Mouse (Mus musculus): Measurements from ENCODE around the gene Cux1.

Cux1 gene

GRCm38 (mm10) chr5:136394517-136395212 lies 172.6 kb downstream of the Cux1 start:
- no peak for DNase-seq (ENCODE audit: low read depth in 1 of 2, low spot score in 2 of 2)

GRCm38 (mm10) chr5:136393621-136394020 lies 173.7 kb downstream of the Cux1 start:
- no peak for DNase-seq (ENCODE audit: low read depth in 1 of 2, low spot score in 2 of 2)

GRCm38 (mm10) chr5:136386757-136387156 lies 180.5 kb downstream of the Cux1 start:
- no peak for DNase-seq (ENCODE audit: low read depth in 1 of 2, low spot score in 2 of 2)

- no peak for DNase-seq (ENCODE audit: low read depth in 1 of 2, low spot score in 2 of 2)
These were observed 182.1 kb downstream of the Cux1 start for GRCm38 (mm10) chr5:136385161-136385560.

- no peak for DNase-seq (ENCODE audit: low read depth in 1 of 2, low spot score in 2 of 2)
These were observed 184.9 kb downstream of the Cux1 start for GRCm38 (mm10) chr5:136382261-136383005.

- no peak for DNase-seq (ENCODE audit: low read depth in 1 of 2, low spot score in 2 of 2)
These were observed 187.9 kb downstream of the Cux1 start for GRCm38 (mm10) chr5:136379405-136379804.

- DNase-seq (ENCODE audit: low read depth in 1 of 2, low spot score in 2 of 2) = no peak
These were observed 190.2 kb downstream of the Cux1 start for GRCm38 (mm10) chr5:136377101-136377500.

GRCm38 (mm10) chr5:136375350-136375749 lies 191.9 kb downstream of the Cux1 start:
- no peak for DNase-seq (ENCODE audit: low read depth in 1 of 2, low spot score in 2 of 2)

- DNase-seq (ENCODE audit: low read depth in 1 of 2, low spot score in 2 of 2) = no peak
These were observed 195.0 kb downstream of the Cux1 start for GRCm38 (mm10) chr5:136372276-136372675.

GRCm38 (mm10) chr5:136363421-136363820 lies 203.9 kb downstream of the Cux1 start:
- no peak for DNase-seq (ENCODE audit: low read depth in 1 of 2, low spot score in 2 of 2)

GRCm38 (mm10) chr5:136362473-136363230 lies 204.6 kb downstream of the Cux1 start:
- no peak for DNase-seq (ENCODE audit: low read depth in 1 of 2, low spot score in 2 of 2)

GRCm38 (mm10) chr5:136362021-136362420 lies 205.3 kb downstream of the Cux1 start:
- DNase-seq (ENCODE audit: low read depth in 1 of 2, low spot score in 2 of 2) = no peak

- no peak for DNase-seq (ENCODE audit: low read depth in 1 of 2, low spot score in 2 of 2)
These were observed 210.1 kb downstream of the Cux1 start for GRCm38 (mm10) chr5:136357227-136357626.

- no peak for DNase-seq (ENCODE audit: low read depth in 1 of 2, low spot score in 2 of 2)
These were observed 211.6 kb downstream of the Cux1 start for GRCm38 (mm10) chr5:136355583-136356126.

GRCm38 (mm10) chr5:136354729-136355128 lies 212.6 kb downstream of the Cux1 start:
- DNase-seq (ENCODE audit: low read depth in 1 of 2, low spot score in 2 of 2) = no peak

GRCm38 (mm10) chr5:136353114-136353513 lies 214.2 kb downstream of the Cux1 start:
- no peak for DNase-seq (ENCODE audit: low read depth in 1 of 2, low spot score in 2 of 2)

- DNase-seq (ENCODE audit: low read depth in 1 of 2, low spot score in 2 of 2) = no peak
These were observed 224.0 kb downstream of the Cux1 start for GRCm38 (mm10) chr5:136343156-136343890.

GRCm38 (mm10) chr5:136336798-136337527 lies 230.3 kb downstream of the Cux1 start:
- no peak for DNase-seq (ENCODE audit: low read depth in 1 of 2, low spot score in 2 of 2)

GRCm38 (mm10) chr5:136335681-136336080 lies 231.6 kb downstream of the Cux1 start:
- DNase-seq (ENCODE audit: low read depth in 1 of 2, low spot score in 2 of 2) = no peak

- DNase-seq (ENCODE audit: low read depth in 1 of 2, low spot score in 2 of 2) = no peak
These were observed 232.5 kb downstream of the Cux1 start for GRCm38 (mm10) chr5:136334780-136335179.

Data from monocyte, adult 2 months (primary cell).